Mouse (Mus musculus) layer of hippocampus, adult 9-11 months (tissue): ENCODE results near the gene Gm19426.

Experiments
- DNase-seq: peaks from one replicate; pipeline ENCODE4 v3.0.0; 2022

Gm19426 gene

DNA sequence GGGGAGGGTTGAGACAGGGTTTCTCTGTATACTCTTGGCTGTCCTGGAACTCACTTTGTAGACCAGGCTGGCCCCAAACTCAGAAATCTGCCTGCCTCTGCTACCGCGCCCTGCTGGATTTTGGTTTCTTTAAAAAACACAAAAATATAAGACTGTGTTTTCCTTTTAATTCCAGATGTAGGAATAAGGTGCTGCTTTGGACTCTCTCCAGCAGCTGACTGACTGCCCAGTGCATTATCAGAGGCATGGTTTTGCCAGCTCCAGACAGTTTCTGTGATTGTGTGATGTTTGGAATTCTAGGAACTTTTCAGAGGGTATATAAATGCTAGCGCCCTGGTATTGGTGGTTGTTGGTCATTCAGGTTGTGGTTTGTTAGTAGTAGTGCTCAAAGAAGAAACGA lies 26.1 kb downstream of the Gm19426 start:
- no peak for DNase-seq

- no peak for DNase-seq
Measured at GRCm38 (mm10) chr2:84716423-84717355, 26.8 kb downstream of the Gm19426 start.

DNA sequence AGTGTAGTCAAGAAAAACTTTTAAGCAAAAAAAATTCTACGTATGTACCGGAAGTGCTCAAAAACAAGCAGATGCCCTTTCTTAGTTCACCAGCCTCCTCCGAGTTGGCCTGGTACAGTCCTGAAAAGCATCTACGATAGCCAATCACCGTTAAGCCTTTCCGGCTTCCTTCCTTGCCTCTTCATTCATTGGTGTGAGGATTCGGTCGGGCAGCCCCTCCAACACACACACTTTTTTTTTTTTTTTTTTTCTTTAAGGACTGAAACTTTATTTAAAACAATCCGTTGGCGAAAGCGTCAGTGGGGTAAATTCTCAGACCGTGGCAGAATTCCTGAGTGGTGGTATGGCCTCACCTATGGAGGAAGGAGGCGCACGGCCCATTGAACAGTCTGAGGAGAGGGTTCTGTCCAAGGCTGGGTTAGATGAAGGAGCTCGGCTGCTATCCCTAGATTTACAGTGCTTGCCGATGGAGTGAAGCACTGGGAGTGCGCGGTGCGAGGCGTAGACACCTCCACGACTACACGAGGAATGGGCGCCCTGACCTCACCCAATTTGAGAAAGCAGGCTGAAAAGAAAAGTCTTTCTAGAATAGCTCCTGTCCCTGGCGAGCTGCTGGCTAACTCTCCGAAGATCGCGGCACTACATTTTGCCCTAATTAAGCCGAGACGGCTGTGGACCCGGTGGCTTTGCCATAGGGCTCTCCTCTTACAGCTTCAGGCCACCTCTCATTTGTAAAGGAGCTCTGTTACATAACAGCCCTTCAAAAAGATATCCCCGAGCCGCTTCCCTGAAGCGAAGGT lies 27.7 kb downstream of the Gm19426 start:
- DNase-seq: peak; percentile 97

DNA sequence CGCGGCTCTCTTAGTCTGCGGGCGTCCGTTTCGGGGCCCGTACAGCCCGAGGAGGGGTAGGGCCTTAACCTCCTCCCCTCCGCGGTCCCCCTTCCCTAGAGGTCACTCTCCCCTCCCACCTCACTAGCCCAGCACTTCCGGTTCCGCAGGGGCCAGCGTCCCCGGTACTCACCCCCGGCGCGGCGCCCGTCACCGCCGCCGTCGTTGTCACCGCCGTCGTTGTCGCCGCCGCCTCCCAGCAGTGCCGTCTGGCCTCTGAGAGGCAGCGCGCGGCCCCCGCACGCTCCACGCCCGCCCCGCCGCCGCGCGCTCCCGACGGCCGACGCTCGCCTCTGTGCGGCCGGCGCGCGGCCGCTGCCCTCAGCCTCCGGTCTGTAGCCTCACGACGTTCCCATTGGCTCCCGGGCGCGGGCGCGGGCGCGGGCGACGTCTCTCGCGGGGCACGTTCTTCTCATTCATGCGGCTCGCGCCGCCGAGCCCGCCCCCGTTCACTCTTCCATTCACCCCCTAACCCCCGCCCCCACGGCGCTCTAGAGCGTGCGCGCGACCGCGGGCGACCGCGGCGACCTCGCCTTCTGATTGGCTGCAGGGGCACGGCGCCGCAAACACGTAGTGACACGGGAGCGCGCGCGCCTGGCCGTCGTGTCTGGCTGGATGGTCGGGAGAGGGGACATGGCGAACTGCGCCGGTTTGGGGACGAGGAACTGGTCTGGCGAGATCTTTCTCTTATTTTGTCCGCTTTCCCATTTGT lies 28.5 kb downstream of the Gm19426 start, which contains the start of gene Zdhhc5:
Gene Zdhhc5 (minus strand): TSS at position 370 of the 751 bp plus-strand sequence.
- peak; percentile 99 for DNase-seq

- DNase-seq: no peak
Measured at GRCm38 (mm10) chr2:84714422-84714810, 29.0 kb downstream of the Gm19426 start.

DNA sequence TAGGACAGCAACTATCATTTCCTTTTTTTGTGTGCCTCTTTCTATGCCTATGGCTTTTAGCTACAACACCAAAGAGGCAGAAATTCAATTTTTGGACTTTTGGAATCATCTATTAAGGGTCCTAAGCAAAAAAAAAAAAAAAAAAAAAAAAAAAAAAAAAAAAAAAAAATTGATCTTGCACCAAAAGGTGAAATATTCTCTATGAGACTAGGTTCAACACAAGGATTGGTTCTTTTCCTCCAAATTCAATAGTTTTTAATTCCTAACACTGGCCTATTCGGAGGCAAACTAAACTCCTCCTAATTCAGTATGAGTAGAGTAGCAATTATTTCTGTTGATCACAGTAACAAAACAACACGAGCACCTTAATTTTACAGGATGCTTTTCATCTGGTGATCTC lies 31.6 kb downstream of the Gm19426 start:
- no peak for DNase-seq

- no peak for DNase-seq
Measured at GRCm38 (mm10) chr2:84707523-84707922, 35.9 kb downstream of the Gm19426 start.

DNA sequence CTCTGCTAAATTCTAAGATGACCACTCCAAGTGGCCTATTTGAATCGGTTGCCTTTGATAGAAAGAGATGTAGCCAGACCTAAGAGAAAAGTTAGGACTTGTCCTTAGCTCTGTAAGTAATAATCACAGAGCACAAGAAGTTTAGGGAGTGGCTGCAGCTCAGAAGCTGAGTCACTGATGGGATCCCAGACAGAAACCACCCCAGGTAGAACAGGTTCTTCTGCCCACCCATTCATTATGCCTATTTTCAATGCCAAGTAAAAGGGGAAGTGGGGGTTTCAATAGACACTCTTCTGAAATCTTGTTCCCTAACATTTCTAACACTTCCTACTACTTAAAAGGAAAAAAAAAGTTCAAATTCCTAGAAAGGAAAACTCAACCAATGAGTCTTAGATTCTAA lies 38.2 kb downstream of the Gm19426 start:
- no peak for DNase-seq

- no peak for DNase-seq
Measured at GRCm38 (mm10) chr2:84704329-84704728, 39.1 kb downstream of the Gm19426 start.

GRCm38 (mm10) chr2:84703497-84703896 lies 40.0 kb downstream of the Gm19426 start:
- DNase-seq: no peak

DNA sequence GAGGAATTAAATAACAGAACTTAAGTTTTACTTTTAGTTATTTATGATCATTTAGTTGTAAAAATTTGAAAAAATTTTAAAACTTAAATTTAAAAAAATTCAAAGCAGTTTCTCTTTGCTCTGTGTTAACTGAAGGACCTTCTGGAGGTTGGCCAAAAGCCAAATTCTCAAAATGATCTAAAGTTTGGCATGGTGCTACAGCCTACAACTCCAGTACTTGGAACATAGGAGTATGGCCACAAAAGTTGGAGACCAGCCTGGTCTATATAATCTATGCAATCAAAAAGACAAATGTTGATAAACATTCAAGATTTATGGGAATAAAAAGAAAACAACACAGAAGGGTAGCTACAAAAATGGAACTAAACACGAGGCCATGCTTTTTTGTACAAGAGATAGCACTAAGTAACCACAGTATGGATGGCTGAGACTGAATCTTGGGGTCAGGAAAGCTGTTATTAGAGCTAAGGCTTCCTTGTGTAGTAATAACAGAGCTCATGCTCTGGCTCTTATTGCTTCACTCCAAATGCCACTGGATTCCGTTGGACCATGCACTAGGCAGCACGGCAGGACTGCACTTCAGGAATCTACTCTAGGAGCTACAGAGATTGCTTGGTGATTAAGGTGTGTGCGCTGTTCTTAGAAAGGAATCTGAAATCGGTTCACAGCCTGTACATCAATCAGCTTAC lies 48.3 kb downstream of the Gm19426 start:
- DNase-seq: no peak
